Mouse (Mus musculus) B cell, adult (primary cell): ENCODE data around the gene Rxylt1. TPM values are rescaled to one million over a fixed set of nuclear protein-coding genes. Genes with fewer than 3 reads are reported as not detected.

Experiments used
- total RNA-seq: library from RNA; stranded (reverse); gene quantifications from 4 replicates; pipeline ENCODE4 v1.2.4, GENCODE M21; 2023; ENCODE audit not compliant: inconsistent age

Gene Rxylt1
- total RNA-seq, result 18.1 to 23.7 TPM (median 21.8 TPM) in 4 replicates

DNA sequence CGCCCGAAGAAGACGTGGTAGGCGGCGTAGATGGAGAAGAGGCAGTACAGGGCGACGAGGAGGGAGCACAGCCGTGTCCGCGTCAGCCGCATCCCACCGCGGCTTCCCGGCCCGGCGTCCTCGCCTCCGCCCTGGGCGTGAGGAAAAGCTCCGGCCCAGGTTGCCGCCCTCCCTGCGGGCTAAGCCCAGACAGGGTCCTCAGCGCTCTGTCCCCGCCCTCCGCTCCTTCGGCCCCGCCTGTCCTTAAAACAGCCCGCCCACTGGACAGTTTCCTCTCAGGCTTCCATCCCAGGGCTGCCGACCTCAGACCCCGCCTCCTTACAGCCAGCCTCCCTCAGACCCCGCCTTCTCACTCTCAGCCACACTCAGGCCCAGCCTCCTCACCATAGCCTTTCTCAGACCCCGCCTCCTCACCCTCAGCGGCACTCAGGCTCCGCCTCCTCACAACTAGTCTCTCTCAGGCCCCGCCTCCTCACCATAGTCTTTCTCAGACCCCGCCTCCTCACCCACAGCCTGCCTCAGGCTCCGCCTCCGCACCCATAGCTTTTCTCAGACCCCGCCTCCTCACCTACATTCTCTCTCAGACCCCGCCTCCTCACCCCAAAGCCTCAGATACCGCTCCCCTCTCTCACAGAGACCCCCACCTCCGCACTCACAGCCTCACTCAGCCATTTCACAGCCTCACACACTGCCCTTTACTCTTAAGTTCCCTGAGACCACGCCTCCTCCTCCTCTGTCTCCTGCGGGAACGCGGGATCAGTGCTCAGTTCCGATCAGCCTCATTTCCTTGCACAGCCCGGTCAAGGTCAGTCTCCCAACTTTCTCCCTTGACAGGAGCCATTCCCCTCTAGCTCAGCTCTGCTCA lies at the start of gene Rxylt1:
Gene Rxylt1 (minus strand): TSS at position 392 of the 865 bp plus-strand sequence.

DNA sequence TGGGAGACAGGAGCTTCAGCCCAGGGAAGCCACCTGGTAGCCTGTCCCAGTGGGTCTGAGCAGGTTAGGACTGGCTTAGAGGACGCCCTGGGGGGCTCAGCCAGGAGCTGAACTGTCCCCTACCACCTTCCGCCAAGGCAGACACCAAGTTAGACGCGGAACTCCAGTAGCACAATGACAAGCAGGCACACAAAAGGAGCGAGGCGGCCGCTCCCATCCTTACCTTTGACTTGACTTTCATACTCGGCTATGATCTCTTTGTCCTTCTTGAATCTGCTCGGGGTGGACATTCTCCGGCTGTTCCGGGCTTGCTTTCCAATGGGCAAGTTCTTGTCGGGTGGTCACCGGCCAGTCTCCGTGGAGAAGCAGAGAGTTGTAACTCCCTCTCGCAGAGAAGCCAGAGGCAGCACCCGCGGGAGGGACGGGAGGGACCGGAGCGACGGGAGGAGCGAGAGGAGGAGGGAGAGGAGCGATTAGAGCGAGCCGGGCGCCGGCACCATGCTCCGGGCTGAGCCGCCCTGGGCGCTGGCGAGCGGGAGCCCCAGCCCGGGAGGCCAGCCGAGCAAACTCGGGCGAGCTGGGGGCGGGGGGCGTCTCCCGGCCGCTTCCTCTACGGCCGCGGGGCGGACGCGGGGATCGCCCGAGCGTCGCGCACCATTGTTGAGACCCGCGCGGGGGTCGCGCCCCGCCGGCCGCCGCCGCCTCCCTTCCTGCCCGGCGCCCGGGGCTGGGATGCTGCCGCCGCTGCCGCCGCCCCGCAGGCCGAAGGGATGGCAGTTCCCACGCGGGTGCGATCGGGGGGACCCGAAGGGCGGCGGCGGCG lies 50.1 kb downstream of the Rxylt1 start, which contains the start of gene Srgap1:
Gene Srgap1 (minus strand): TSS at position 412 of the 823 bp plus-strand sequence.

Other genes with a start within 250 kb of the Rxylt1 start
- gene Srgap1, start 50.1 kb downstream of the Rxylt1 start, total RNA-seq, result not detected in 4 replicates